Mouse (Mus musculus) v-Abl transformed pro-B cells (cell line): ENCODE data around the gene Olfr102.

Source experiments
- in situ Hi-C, 2 experiments: fragments of 400-800 bp; cut with MboI; formaldehyde crosslinking; loops; one replicate each; pipeline ENCODE4 v1.15.1; 2025; ENCODE audit not compliant: unreplicated experiment in 2 of 2

The Olfr102 gene

DNA sequence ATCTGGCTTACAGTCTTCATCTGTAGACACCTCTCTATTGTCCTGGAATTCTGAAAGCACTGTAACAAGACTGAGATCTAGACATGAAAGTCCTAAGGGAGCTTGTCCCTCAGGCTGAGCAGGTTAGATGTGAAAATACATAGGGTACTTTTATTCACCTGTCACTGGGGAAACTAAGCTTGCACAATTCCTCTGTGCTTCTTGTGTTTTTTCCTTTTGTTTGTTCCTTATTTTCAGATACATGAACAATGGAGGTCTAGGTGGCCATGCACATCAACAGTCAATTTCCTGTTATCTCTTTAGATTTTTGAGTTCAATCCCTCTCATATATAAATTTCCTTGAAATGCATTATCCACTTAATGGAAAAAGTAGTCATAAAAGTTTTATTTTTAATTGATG, at the start of gene Olfr102:
Gene Olfr102 (minus strand): TSS at position 101 of the 400 bp plus-strand sequence.
- in situ Hi-C loops = no loop called here

DNA sequence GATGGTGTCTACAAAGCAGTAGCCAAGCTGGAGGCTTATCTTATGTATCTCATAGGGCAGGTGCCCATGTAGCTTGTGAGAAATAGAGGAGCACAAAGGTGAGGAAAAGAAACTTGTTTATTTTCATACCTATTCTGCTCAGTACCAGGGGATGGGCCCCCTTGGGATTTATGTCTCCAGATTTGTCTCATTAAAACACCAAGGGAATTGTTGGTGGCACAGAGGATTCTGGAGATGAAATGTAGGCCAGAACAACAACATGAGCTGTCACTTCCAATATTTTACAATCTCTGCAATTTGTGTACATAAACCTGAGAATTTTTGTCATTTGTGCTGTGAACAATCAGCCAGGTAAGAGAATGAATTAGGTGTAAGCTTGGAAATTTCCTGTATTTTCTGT, 42.4 kb upstream of the Olfr102 start, which contains the start of gene Olfr104-ps:
Gene Olfr104-ps (plus strand): TSS at position 301 of the 400 bp plus-strand sequence.
- in situ Hi-C loops = no loop called here

DNA sequence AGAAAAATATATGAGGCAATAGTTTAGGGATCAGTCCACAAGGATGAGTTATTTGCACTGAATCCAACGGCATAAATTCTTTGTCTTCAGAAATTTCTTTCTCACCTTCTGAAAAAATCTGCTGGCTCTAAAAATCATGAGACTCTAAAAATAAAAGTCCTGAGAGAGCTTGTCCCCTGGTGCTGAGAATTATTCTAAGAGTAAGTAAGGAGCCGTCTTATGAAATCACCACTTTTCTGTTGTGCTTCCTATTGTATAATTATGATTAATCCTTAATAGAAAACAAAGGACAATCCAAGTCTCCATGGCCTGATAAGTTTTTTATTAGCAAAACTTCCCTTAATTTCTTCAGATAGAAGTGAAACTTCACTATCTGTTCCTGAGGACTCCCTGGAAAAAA, 22.7 kb upstream of the Olfr102 start, which contains the start of gene Olfr103:
Gene Olfr103 (minus strand): TSS at position 101 of the 400 bp plus-strand sequence.
- in situ Hi-C loops = no loop called here

DNA sequence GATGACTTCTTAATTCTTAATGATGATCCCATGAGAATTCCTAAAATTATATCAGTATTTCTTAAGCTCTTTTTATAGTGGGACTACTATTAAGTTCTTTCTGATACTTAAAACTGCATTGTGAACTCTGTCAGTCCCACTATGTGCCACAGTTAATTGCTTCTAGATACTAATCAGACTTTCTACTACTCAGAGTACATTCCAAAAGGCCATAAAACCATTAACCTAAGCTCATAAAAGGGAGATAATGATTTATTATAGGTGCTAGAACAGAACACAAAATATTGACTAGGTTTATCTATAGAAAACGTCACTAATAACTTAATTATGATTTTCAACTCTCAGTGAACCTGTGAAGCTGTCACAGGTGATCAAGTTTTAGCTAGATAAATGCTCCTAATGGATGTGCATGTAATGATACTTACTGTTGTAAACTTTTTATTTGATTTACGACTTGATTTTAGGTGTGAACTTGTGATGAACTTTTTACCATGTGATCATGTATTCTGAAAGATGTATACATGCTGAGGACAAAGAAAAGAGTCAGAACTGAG, 6.6 kb downstream of the Olfr102 start:
- in situ Hi-C loops = no loop called here

DNA sequence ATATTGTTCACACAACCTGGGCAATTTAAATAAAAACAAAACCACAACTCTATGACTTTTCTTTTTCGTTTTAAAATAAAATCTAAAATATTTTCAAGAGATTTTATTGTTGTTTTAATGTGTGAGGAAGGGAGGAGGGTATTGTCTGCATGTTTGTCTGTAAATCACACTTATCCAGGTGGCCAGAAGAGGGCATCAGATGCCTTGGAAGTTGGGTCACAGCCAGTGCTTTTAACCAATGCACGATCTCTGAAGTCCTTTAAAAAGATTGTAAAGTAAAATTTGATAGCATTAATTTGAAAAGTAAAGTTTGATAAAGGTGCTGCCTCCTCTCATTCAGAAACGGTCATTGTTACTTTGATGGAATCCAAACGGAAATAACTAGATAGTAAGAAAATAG, 8.4 kb downstream of the Olfr102 start:
- in situ Hi-C loops = no loop called here

DNA sequence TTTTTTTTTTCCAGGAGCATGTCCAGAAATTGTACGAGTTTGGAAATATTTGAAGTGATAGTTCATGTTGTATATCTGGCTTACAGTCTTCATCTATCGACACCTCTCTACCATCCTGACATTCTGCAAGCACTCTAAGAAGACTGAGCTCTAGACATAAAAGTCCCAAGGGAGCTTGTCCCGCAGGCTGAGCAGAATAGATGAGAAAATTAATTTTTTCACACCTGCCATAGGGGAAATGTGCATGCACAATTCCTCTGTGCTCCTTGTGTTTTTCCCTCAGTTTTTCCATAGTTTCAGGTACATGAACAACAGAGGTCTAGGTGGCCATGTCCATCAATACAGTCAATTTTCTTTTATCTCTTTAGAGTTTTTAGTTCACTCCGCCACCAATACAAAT, 12.6 kb downstream of the Olfr102 start, which contains the start of gene Olfr101:
Gene Olfr101 (minus strand): TSS at position 101 of the 400 bp plus-strand sequence.
- in situ Hi-C loops = no loop called here

DNA sequence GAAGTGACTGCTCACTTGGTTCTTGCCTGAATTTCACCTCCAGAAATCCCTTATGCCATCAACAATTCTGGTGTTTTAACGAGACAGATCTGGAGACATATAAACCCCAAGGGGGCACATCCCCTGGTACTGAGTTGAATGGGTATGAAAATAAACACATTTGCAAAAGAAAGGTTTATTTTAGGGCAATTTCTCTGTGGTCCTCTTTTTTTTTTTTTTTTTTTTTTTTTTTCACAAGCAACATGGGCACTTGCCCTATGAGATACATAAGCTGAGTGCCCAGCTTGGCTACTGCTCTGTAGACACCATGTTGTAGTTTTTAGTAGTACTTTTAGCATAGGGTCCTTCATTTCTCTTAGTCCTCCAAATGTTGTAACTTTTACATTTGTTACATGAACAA, 33.5 kb downstream of the Olfr102 start, which contains the start of gene Olfr99:
Gene Olfr99 (minus strand): TSS at position 101 of the 400 bp plus-strand sequence.
- in situ Hi-C loops = no loop called here

DNA sequence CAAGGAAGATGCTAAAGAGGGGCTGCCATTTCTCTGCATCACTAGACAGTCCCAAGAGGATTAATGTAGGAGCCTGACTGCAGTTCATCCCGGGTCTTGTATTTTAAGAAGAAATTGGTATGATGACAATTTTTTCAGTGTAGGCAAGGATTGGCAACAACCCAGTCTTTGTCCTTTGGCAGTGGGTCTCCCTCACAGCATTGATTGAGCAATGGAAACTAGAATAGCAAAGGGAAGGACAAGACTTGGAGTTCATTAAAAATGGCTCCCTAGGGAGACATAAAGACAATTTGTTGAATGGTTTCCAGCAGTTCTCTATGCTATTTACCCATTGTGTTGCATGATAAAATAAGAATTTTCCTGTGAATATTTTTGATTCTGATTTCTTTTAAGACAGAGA, 36.5 kb downstream of the Olfr102 start:
- in situ Hi-C loops = no loop called here

DNA sequence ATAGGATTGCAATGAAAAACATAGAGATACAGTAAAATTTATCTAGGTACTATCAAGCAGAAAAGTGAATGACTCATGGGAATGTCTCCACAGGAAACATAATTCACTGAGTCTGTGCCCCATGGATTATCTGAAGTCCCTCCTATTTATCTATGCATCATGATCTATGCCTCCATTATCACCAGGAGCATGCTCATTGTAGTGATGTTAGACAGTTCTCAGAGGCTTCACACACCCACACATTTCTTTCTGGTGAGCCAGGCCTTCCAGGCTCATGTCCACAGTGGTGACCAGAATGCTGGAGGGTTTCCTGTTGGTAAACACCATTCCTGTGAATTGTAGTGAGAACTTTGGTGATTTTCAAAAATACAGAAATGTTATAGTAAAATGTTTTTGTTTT, 40.3 kb downstream of the Olfr102 start:
- in situ Hi-C loops = no loop called here

DNA sequence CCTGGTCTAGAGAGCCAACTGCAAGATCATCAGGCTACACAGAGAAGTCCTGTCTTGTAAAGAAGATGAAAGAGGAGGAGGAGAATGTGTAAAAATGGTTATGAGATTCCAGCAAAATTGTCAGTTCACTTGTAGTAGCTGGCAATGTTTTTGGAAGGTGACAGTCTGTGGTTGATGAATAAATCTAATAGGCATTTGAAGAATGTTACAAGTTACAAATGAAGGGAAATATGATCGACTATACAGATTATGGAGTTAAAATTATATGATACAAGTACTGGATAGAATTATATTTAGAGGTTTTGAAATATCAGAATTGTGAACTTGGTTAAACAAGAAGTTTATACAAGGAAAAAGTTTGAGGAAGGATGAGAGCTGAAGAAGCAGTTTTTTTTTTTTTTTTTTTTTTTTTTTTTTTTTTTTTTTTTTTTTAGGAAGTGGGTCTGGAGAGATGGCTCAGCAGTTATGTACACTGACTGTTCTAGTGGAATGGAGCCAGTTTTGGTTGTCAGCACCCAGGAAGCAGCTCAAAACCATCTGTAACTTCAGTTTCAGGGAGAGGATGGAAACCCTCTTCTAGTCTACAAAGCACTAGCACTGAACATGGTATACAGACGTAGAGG, 41.1 kb downstream of the Olfr102 start:
- in situ Hi-C loops = no loop called here

DNA sequence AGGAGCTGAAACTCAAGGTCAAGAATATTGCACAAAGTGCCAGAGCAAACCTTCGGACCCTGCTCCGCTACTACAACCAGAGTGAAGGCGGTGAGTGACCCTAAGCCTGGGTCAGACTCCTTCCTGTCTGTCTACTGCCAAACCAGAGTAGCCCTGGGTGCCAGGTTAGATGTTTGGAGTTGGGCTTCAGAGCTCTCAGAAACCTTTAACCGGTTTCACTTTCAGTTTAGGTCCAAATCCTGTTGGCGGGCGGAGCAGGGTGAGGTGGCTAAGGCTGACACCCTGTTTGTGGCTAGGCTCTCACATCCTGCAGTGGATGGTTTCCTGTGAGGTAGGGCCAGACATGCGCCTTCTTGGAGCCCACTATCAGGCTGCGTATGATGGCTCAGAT, 46.2 kb downstream of the Olfr102 start:
- in situ Hi-C loops = no loop called here

DNA sequence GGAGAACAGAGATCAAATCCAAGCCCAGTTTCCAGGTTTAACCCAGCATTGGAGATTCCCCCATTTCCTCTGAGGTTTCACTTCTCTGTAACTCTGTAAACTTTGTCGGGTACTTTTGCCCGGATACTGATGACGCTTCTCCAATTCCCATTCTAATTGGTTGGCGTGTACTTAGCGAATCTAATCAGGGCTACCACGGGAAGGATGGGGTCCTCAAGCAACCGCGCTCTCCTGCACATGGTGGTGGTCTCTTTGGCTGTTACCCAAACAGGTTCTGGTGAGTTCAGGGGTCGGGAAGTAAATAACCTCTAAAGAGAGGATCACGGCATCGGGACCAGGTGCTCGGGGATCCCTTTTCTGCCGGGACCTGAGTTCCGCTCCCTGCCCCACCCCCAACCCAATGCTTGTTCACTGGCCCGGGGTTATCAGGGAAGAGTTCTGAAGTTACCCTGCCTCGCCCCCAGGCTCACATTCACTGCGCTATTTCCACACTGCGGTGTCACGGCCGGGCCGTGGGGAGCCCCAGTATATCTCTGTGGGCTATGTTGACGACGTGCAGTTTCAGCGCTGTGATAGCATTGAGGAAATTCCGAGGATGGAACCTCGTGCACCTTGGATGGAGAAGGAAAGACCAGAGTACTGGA, 46.7 kb downstream of the Olfr102 start, which contains the start of gene H2-M3:
Gene H2-M3 (plus strand): TSS at position 163 of the 644 bp plus-strand sequence.
- in situ Hi-C loops = no loop called here

DNA sequence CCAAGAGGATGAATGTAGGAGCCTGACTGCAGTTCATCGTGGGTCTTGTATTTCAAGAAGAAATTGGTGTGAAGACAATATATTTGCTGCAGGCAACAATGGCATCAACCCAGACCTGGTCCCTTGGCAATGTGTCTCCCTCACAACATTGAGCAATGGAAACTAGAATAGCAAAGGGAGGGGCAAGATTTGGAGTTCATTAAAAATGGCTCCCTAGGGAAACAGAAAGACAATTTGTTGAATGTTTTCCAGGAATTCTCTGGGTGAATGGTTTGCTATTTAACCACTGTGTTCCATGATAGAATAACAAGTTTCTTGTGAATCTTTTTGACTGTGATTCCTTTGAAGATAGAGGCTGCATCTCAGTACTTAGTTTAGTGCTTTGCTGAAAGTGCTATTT, 53.2 kb downstream of the Olfr102 start, which contains the start of gene Olfr98:
Gene Olfr98 (minus strand): TSS at position 124 of the 400 bp plus-strand sequence.
- in situ Hi-C loops = no loop called here
